Mouse (Mus musculus) urinary bladder, postnatal 14 days (tissue): ENCODE results near the gene Slc5a1.

Source experiments
- DNase-seq: peaks from one replicate; pipeline ENCODE4 v3.0.0; 2021; ENCODE audit warnings: low spot score

Slc5a1 gene

DNA sequence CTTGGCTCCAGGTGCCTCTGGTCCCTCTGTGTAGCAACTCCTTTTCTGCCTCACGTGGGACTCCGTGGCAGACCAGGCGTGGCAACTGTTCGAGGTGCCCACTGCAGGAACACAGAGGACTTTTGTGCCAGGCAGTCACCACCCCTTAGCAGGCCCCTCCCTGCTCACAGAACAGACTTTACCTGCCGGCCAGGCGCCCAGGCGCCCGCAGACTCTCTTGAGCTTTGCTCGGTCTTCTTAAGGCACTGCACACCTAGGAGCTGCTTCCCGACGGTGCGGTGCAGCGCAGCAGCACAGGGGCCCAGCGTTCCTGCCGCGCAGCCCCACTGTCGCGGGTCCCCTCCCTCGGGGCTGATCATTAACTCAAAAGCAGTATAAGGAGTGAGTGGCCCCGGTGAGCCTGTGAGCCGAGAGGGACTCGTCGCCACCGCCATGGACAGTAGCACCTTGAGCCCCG lies at the start of gene Slc5a1:
Slc5a1 (plus strand) TSS at position 195 of the 457 bp plus-strand sequence.
- peak; percentile 9 for DNase-seq

DNA sequence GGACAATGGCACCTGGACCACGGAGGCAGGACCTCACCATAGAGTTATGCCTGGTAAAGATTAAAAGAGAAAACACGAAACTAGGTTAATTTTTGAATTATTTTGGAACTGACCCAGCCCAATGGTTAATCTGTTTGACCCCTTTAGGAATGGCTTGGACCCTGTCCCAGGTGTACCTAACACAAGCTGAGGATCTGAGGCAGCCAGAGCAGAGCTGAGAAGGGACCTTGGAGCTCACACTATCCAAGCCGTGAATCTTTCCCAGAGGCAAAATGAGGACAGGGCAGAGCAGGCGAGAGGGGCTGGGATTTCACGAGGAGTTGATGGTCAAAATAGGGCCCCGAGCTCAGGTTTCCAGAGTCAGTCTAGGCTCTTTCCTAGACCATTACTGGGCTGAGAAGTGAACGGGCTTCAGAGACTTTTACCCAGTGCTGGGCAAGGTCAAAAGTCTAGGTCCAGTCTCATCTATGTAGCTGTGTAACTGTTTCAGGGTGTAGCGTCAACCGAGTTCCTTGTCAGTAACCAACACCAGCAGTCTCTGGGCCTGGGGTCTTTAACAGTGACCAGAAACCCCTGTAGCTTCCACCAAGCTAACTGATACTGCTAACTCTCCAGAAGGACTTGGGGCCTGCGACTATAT lies 47.8 kb upstream of the Slc5a1 start:
- no peak for DNase-seq

DNA sequence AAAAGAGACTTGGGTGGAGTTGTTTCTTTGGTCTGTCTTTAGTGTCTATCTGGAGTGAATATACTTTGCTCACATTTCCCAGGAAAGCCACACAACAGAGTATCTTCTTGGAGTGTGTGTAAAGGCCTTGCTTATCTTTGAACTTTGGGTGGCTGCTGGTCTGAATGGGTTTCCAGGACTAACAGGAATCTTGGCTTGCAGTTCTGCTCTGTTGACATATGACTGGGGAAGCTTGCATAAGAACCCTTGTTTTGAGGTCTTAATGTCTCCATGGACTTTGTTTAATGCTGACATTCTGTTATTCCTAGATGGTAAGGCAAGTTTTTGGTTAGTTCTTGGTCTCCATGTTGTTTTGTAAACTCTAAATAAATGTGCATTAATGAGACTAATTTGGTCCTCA lies 33.9 kb upstream of the Slc5a1 start:
- DNase-seq = no peak

- no peak for DNase-seq
These were observed 27.4 kb upstream of the Slc5a1 start for GRCm38 (mm10) chr5:33076490-33077191.

DNA sequence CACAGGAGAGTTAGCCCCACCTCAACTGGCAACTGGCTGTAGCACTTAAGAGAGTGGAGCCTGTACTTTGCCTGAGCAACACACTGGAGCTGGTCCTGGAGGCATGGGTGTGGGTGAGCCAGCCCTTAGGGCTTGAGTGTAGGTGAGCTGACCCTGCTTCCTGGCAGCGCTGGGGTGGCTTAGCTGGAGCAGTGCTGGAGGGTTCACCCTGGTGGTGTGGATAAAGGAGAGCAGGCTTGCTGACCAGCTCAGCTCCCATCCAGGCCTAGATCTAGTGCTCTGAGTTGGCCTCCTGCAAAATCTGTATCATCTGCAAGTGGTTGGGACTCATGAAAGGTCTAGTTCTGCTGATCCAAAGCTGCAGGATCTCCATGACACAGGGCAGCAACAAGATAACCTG lies 21.1 kb upstream of the Slc5a1 start:
- DNase-seq = no peak

- DNase-seq = no peak
These were observed 19.4 kb upstream of the Slc5a1 start for GRCm38 (mm10) chr5:33084599-33084998.

- DNase-seq = no peak
These were observed 12.7 kb upstream of the Slc5a1 start for GRCm38 (mm10) chr5:33091342-33091741.

DNA sequence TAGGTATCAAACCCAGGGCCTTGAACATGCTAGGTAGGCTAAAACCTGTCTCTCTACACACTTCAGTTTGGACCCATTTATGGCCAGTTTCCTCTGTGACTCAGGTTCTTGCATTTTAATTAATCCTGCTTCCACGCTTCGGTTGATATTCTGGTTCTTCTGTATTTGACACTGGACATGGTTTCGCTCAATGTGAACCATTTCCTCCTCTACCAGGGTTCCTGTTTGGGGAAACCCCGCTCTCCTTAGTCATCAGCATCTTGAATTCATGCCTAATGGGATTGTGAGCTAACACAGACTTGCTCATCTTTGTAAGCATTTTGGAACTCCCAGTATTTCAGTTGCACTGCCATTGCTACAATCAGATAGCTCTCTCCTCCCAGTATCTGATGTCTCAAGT lies 8.7 kb upstream of the Slc5a1 start:
- DNase-seq = no peak

GRCm38 (mm10) chr5:33102369-33103055 lies 1.5 kb upstream of the Slc5a1 start:
- no peak for DNase-seq

- DNase-seq = no peak
These were observed 857 bp downstream of the Slc5a1 start for GRCm38 (mm10) chr5:33104876-33105275.

DNA sequence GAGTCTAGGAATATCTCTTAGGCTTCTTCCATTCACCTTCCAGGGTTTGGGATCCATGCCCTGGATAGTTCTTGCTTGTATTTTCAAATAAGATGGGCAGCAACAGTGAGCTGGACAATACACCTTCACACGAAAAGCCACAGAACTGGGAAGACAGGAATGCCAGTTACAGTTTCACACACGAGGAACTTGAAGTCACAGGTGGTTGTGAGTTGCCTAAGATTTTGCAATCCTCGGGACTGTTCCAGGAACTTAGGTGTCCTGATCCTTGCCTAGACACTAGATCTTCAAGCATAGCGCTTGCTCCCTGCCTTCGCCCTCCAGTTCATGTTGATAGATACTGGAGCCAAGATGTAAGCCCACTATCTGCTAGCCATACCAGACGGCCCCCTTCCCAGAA lies 1.6 kb downstream of the Slc5a1 start:
- no peak for DNase-seq

- no peak for DNase-seq
These were observed 3.0 kb downstream of the Slc5a1 start for GRCm38 (mm10) chr5:33107056-33107455.

DNA sequence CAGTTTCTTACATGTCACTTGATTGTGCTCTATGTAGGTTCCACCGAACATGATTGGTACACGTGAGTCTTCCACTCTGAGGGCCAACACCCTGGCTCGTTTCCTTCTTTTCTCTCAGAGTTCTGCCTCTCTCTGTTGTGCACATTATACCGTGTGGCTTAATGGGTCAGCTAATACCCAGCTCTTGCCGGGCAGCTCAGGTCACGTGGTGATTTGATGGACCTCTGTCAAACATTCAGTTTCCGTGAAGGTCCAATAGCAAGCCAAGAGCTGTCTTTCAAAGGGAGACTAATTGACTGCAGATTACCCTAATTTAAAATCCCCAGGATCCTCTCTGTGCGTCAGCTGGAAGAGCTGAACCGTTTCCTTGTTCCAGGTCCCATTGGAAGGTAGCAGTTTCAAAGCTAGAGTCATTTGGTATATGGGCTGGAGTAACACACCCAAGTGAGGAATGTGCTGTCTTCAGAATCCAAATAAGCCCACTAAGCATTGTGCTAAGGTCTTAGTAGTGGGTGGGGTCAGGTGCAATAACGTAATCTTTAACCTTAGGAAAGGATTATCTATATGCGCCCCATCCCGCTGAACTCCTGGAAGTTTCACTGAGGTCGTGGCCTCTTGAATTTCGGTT lies 3.9 kb downstream of the Slc5a1 start:
- no peak for DNase-seq

DNA sequence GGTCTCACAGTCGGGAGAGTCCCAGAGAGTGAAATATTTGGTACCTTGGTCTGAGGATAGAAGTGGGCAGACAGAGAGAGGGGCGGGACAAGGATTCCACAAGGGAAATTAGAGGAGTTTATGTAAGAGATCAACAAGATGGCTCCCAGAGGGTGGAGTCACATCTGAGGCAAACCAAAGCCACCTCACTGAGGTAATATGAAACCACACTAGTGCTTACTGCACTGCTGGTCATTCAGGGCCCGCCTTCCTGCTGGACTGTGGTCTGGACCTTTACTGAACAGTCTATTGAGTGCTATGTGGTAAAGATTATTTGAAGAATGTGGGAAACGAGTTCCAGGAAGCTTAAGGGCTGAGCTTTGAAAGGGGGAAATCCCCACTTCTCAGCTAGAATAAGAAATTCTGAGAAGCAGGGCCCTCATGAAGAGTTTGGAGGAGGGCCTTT lies 17.9 kb downstream of the Slc5a1 start:
- no peak for DNase-seq

DNA sequence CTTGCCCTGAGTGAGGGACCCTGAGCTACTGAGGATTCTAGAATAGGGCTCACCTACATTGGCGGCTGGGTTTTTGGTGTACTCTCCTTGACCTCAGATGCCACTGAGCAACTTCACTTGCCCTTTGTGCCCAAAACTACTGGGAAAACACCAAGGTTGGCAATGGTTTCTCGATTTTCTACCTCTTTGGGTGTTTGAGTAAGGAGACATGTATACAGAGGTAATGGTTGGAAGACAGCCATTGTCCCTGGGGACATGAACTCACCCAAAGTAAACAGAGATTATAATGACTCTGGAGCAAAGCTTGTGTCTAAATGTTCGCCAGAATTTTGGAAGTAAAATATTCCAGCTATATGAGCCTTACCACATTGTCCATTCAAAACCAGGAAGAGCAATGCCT lies 19.6 kb downstream of the Slc5a1 start:
- DNase-seq = no peak

DNA sequence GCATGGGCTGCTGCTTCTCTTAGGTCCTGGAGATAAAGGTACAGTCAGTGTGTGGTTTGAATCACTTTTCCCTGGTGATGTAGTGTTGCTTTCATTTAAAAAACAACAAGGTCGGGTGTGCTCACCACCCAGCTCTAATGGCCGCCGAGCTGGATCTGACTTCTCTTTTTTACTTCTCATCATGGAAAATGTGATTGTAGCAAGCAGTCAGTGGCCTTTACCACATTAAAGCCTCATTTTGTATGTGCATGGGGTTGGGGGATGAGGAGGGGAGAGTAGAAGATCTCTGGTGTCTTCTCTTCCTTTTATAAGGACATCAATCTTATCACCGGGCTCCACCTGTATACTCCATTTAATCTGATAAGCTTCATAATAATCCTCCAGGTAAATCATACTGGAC lies 21.3 kb downstream of the Slc5a1 start:
- no peak for DNase-seq

DNA sequence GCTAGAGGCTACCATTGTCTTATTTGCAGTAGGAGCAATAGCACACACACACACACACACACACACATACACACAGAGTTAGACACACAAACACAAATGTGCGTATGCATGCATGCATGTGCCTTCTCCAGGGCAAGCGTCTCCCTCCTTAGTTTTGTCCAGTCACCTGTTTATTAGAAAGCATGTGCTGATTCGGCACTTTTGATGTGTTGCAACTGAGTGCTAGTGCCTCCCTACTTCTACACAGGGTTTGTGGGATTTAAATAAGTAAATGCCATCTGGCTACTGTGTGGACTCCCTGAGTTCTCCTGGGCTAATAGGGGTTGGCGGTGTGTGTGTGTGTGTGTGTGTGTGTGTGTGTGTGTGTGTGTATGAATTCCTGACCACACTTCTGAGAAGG lies 30.1 kb downstream of the Slc5a1 start:
- no peak for DNase-seq

- no peak for DNase-seq
These were observed 31.6 kb downstream of the Slc5a1 start for GRCm38 (mm10) chr5:33135611-33136010.

- DNase-seq = peak; percentile 43
These were observed 38.9 kb downstream of the Slc5a1 start for GRCm38 (mm10) chr5:33142790-33143455.

DNA sequence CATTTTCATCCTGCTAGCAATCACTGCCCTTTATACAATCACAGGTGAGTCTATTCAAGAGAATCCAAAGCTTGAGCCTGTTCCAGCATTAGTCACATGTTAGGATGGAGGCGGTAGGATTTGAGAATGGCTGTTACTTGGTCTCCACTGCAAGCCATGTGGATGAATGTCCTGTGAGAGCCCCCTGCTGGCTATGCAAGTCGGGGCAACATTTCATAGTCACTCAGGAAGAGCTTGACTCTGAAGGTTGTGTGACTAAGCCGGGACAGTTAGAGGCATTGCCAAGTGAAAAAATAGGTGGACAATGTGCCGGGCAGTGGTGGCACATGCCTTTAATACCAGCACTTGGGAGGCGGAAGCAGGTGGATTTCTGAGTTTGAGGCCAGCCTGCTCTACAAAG lies 40.0 kb downstream of the Slc5a1 start:
- DNase-seq = peak; percentile 12

GRCm38 (mm10) chr5:33146837-33147236 lies 42.8 kb downstream of the Slc5a1 start:
- no peak for DNase-seq

DNA sequence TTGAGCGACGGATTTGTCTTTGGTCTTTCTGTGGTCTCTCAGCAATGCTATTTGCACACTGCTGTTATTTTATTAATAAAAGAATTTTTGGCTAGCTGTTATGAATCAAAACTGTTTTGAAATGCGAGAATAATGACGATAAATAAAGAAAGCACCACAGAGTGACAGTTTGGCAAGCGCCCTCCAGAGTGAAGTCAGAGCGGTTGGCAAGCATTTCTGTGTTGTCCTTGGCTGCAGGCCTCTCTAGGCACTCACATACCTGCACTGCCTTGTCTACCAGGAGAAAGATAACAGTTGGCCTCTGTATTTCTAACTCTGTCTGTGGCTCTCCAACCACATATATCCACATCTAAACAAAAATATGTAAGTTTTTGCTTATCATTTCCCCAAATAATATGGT lies 43.7 kb downstream of the Slc5a1 start:
- no peak for DNase-seq
